Mouse (Mus musculus) stomach, embryonic 16.5 days (tissue): ENCODE data around the gene Dpp8. TPM values are rescaled to one million over a fixed set of nuclear protein-coding genes. Genes with fewer than 3 reads are reported as not detected.
"Not testable (repeated sequence)": the region's sequence is repeated elsewhere in the genome, so short reads cannot be mapped to it uniquely, and the experiment has no call there.

Source experiments
- ATAC-seq: fragments of 200-750 bp; cut with Nextera tagmentation; 2 replicates; pipeline ENCODE4 v1.8.0; 2017; ENCODE audit warnings: moderate number of reproducible peaks, moderate TSS enrichment; ENCODE audit not compliant: insufficient read depth, low FRiP score
- H3K27ac ChIP-seq: fragments of 300-500 bp; sonication (generic); 2 replicates; pipeline ENCODE4 v1.5.1; 2014; ENCODE audit warnings: low read length
- H3K27me3 ChIP-seq: fragments of 300-500 bp; sonication (generic); 2 replicates; pipeline ENCODE4 v1.6.1; 2014; ENCODE audit warnings: low read length, control low read depth, mixed read lengths; ENCODE audit not compliant: control insufficient read depth, insufficient read depth
- H3K36me3 ChIP-seq: fragments of 300-500 bp; sonication (generic); 2 replicates; pipeline ENCODE4 v1.6.1; 2014; ENCODE audit warnings: low read length; ENCODE audit not compliant: control insufficient read depth, insufficient read depth
- H3K4me1 ChIP-seq: fragments of 300-500 bp; sonication (generic); 2 replicates; pipeline ENCODE4 v1.6.1; 2014; ENCODE audit warnings: low read length, control low read depth, mixed read lengths; ENCODE audit not compliant: control insufficient read depth, insufficient read depth
- H3K4me2 ChIP-seq: fragments of 300-500 bp; sonication (generic); 2 replicates; pipeline ENCODE4 v1.6.1; 2014; ENCODE audit warnings: low read depth, low read length, mixed read lengths
- H3K4me3 ChIP-seq: fragments of 300-500 bp; sonication (generic); replicated peaks from 2 replicates; pipeline ENCODE4 v1.5.1; 2014; ENCODE audit warnings: mild to moderate bottlenecking, low read length
- H3K9ac ChIP-seq: fragments of 300-500 bp; sonication (generic); 2 replicates; pipeline ENCODE4 v1.6.1; 2014; ENCODE audit warnings: low read length
- H3K9me3 ChIP-seq: fragments of 300-500 bp; sonication (generic); replicated peaks from 2 replicates; pipeline ENCODE4 v1.6.1; 2016; ENCODE audit warnings: low read length, control low read depth; ENCODE audit not compliant: control insufficient read depth
- WGBS: fragments of 180-500 bp; shearing (Covaris S2); extraction: QIAGEN DNeasy Blood & Tissue Kit; methylation state at CpG from one replicate; pipeline ENCODE4 v1.1.7; 2014; 5-methylcytosine and 5-hydroxymethylcytosine counted together
- polyA plus RNA-seq: library from polyadenylated mRNA; unstranded; fragments of >200 nt; fragmentation: Nextera tagmentation; extraction: Ambion mirVana; gene quantifications from 2 replicates; pipeline ENCODE4 v1.2.1, GENCODE M21; 2015

The Dpp8 gene
- polyA plus RNA-seq, 1 experiment from 2014 or later, result 37.5 TPM

- Histone ChIP-seq H3K9ac (peak overlapping the region; percentile 38; the same call in 1 of the 2 replicates), H3K4me1 (peaks cover 19% of the 10 kb centered on the region; the same call in 1 of the 2 replicates), H3K27me3 (no peaks in the 10 kb centered on the region), H3K36me3 (no peaks in the 10 kb centered on the region), H3K9me3 (no peaks in the 10 kb centered on the region), H3K4me3 (no peak overlapping the region; the same call in 1 of the 2 replicates), H3K4me2 (peak overlapping the region; percentile 20), H3K27ac (no peak overlapping the region)
- WGBS, result 62% methylated on average over 4 of the region's 4 CpGs
- ATAC-seq, result no peak
Measured at GRCm38 (mm10) chr9:65020128-65020527, 12.1 kb upstream of the Dpp8 start.

- Histone ChIP-seq H3K4me3 (peak within 1 kb of the TSS; percentile 64), H3K4me1 (peaks cover 14% of the 10 kb centered on the region; the same call in 1 of the 2 replicates), H3K4me2 (peak within 1 kb of the TSS; percentile 71), H3K9me3 (no peaks in the 10 kb centered on the region), H3K27ac (peak within 1 kb of the TSS; percentile 90), H3K27me3 (no peaks in the 10 kb centered on the region), H3K9ac (peak within 1 kb of the TSS; percentile 79), H3K36me3 (no peaks in the 10 kb centered on the region)
- WGBS, result under 1% methylated on average over 81 of the region's 81 CpGs
- ATAC-seq, result peak; percentile 94
Measured at GRCm38 (mm10) chr9:65020991-65021886, 11.0 kb upstream of the Dpp8 start, which contains the start of gene Hacd3. Hacd3 (minus strand) TSS chr9:65021693.

DNA sequence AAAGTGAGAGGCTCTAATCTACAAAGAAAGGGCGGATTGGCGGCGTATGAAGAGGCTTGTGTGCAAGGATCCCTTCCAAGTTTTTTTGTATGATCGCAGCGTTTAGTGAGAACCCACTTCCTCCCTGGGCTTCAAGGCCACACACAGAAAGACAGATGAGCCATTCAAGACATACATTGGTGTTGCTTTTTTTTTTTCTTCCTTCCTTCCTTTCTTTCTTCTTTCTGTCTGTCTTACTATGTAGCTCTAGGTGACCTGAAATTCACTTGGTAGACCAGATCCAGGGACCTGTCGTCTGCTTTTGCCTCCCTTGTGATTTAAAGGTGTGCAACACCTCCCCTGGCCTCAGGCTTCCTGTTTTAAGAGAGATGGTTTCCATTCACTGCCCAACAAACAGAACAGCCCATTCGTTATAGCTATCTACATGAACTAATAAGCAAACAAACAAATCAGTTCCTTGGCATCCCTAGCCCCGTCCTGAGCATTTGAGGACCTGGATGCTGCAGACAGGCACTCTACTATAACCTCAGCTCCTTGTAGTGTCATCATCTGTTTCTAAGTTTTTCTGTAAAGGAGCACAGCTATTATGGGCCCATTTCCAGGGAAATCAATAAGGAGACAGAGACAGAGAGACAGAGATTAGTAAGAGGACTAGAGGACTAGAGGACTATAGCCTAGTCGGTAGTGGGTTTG is 10.2 kb upstream of the Dpp8 start:
- no peaks in the 10 kb centered on the region for H3K36me3 ChIP-seq
- ATAC-seq, result peak; percentile 23
- H3K4me3 ChIP-seq, result peak overlapping the region; percentile 64
- no peaks in the 10 kb centered on the region for H3K27me3 ChIP-seq
- peaks cover 12% of the 10 kb centered on the region; the same call in 1 of the 2 replicates for H3K4me1 ChIP-seq
- peak overlapping the region; percentile 90 for H3K27ac ChIP-seq
- peak overlapping the region; percentile 71 for H3K4me2 ChIP-seq
- WGBS, result 23% methylated on average over 9 of the region's 9 CpGs
- H3K9me3 ChIP-seq, result no peaks in the 10 kb centered on the region
- H3K9ac ChIP-seq, result peak overlapping the region; percentile 79

GRCm38 (mm10) chr9:65022580-65023135 is 9.6 kb upstream of the Dpp8 start:
- no peaks in the 10 kb centered on the region for H3K36me3 ChIP-seq
- no peak overlapping the region for H3K9ac ChIP-seq
- WGBS, result 41% methylated on average over 4 of the region's 4 CpGs
- no peak for ATAC-seq
- H3K27me3 ChIP-seq, result no peaks in the 10 kb centered on the region
- peaks cover 12% of the 10 kb centered on the region; the same call in 1 of the 2 replicates for H3K4me1 ChIP-seq
- H3K9me3 ChIP-seq, result no peaks in the 10 kb centered on the region
- H3K4me3 ChIP-seq, result no peak overlapping the region
- no peak overlapping the region for H3K4me2 ChIP-seq
- no peak overlapping the region for H3K27ac ChIP-seq

GRCm38 (mm10) chr9:65023447-65023846 is 8.8 kb upstream of the Dpp8 start:
- WGBS, result 86% methylated on average over 3 of the region's 3 CpGs
- Histone ChIP-seq H3K4me2 (no peak overlapping the region), H3K9ac (no peak overlapping the region), H3K4me3 (no peak overlapping the region), H3K36me3 (no peaks in the 10 kb centered on the region), H3K9me3 (no peaks in the 10 kb centered on the region), H3K27me3 (no peaks in the 10 kb centered on the region), H3K27ac (no peak overlapping the region), H3K4me1 (peaks cover 12% of the 10 kb centered on the region; the same call in 1 of the 2 replicates)
- no peak for ATAC-seq

GRCm38 (mm10) chr9:65027241-65027640 is 5.0 kb upstream of the Dpp8 start:
- Histone ChIP-seq H3K4me1 (peaks cover 5% of the 10 kb centered on the region; the same call in 1 of the 2 replicates), H3K4me3 (no peak overlapping the region), H3K36me3 (no peaks in the 10 kb centered on the region), H3K27me3 (no peaks in the 10 kb centered on the region), H3K4me2 (no peak overlapping the region), H3K9ac (no peak overlapping the region), H3K9me3 (no peaks in the 10 kb centered on the region), H3K27ac (no peak overlapping the region)
- no peak for ATAC-seq
- 77% methylated on average over 7 of the region's 7 CpGs for WGBS

DNA sequence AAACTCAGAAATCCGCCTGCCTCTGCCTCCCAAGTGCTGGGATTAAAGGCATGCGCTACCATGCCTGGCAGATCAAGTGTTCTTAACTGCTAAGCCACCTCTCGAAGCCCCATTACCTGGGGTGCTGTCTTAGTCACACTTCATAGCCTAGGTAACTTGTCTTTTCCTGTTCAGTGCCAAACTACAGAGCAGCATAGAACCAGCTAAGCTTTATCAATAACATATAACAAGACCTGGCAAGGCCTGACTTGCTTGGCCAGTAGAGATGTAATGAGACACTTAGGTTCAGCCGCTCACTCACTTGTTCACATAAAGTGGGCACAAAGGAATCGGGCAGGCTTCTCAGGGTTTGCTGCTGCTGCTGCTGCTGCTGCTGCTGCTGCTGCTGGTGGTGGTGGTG is 3.9 kb upstream of the Dpp8 start:
- H3K4me1 ChIP-seq, result peaks cover 7% of the 10 kb centered on the region
- no peaks in the 10 kb centered on the region for H3K27me3 ChIP-seq
- no peaks in the 10 kb centered on the region for H3K9me3 ChIP-seq
- H3K36me3 ChIP-seq, result no peaks in the 10 kb centered on the region
- no peak for ATAC-seq
- no peak overlapping the region for H3K9ac ChIP-seq
- 92% methylated on average over 5 of the region's 5 CpGs for WGBS
- H3K27ac ChIP-seq, result no peak overlapping the region
- H3K4me2 ChIP-seq, result no peak overlapping the region
- no peak overlapping the region for H3K4me3 ChIP-seq

GRCm38 (mm10) chr9:65031355-65031754 is 859 bp upstream of the Dpp8 start:
- H3K36me3 ChIP-seq, ATAC-seq, H3K4me1 ChIP-seq, H3K9ac ChIP-seq, H3K27me3 ChIP-seq, H3K4me3 ChIP-seq, H3K9me3 ChIP-seq, H3K27ac ChIP-seq, H3K4me2 ChIP-seq: not testable (repeated sequence)
- WGBS, result 60% methylated on average over 5 of the region's 5 CpGs
